Mouse (Mus musculus): Measurements from ENCODE around the gene Ifi203. TPM values are rescaled to one million over a fixed set of nuclear protein-coding genes. Genes with fewer than 3 reads are reported as not detected.
"Not testable (repeated sequence)": the region's sequence is repeated elsewhere in the genome, so short reads cannot be mapped to it uniquely, and the experiment has no call there.

The Ifi203 gene
- total RNA-seq, 1 experiment, result 0.27 TPM

DNA sequence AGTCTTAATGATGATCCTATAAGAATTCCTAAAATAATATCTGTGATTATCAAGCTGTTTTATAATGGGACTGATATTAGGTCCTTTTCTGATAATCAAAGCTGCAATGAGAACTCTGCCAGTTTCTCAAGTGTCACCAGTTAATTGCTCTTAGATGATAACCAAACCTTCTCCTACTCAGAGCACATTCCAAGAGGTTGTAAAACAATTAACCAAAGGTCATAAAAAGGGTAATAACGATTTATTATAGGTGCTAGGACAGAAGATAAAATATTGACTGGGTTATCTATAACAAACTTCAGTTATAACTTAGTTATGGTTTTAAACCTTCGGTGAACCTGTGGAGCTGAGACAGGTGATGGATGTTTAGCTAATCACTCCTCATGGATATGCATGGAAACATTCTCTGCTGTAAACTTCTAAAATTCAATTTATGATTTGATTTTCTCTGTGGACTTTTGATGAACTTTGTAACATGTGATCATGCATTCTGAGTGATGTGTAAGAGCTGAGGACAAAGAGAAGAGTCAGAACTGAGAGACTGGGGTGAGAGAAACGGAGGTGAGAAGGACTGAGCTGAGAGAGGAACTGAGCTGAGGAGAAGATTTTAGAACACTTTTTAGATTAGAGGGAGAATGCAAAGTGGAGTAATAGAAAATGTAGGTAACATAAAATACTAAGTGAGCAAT is 13.5 kb upstream of the Ifi203 start:
- H3K9ac ChIP-seq (ENCODE audit: insufficient read depth, low read depth, low read length, poor library complexity, severe bottlenecking); H3K4me1 ChIP-seq (ENCODE audit: control insufficient read depth in 2 of 2, insufficient read depth in 2 of 2, low read length in 2 of 2, poor library complexity in 1 of 2); H3K36me3 ChIP-seq (ENCODE audit: control insufficient read depth, insufficient read depth, low read length, poor library complexity, severe bottlenecking); in situ Hi-C loops (cut with MboI; ENCODE audit: low sequenced_read_pairs in 2 of 2, unreplicated experiment in 2 of 2); H3K4me3 ChIP-seq (ENCODE audit: insufficient read depth in 1 of 2, low read depth in 1 of 2, low read length in 2 of 2, poor library complexity in 1 of 2, severe bottlenecking in 1 of 2); H3K9me3 ChIP-seq (ENCODE audit: control insufficient read depth, insufficient read depth, low read depth, low read length); H3K27ac ChIP-seq (ENCODE audit: insufficient read depth, low read depth, low read length, poor library complexity, severe bottlenecking); DNase-seq (ENCODE audit: low read depth, low spot score): not testable (repeated sequence)

GRCm38 (mm10) chr1:173955071-173955796 is 12.8 kb upstream of the Ifi203 start:
- in situ Hi-C loops (cut with MboI; ENCODE audit: low sequenced_read_pairs in 2 of 2, unreplicated experiment in 2 of 2), result no loop called here
- H3K9ac ChIP-seq (ENCODE audit: insufficient read depth, low read depth, low read length, poor library complexity, severe bottlenecking), result no peak overlapping the region
- TF ChIP-seq ZNF384 (IDR thresholded peaks at IDR 0.05; ENCODE audit: low read depth, low read length), result no peak
- TF ChIP-seq MAFK (IDR thresholded peaks at IDR 0.05; ENCODE audit: insufficient read depth, low read depth, low read length), result no peak
- TF ChIP-seq CHD2 (IDR thresholded peaks at IDR 0.05; ENCODE audit: low read depth, low read length), result no peak
- TF ChIP-seq HCFC1 (IDR thresholded peaks at IDR 0.05; ENCODE audit: borderline replicate concordance, insufficient read depth, low read length), result no peak
- TF ChIP-seq ZC3H11A (IDR thresholded peaks at IDR 0.05; ENCODE audit: borderline replicate concordance, low read depth, low read length), result no peak
- no peaks in the 10 kb centered on the region for H3K9me3 ChIP-seq (ENCODE audit: control insufficient read depth, insufficient read depth, low read depth, low read length)
- DNase-seq (ENCODE audit: low read depth, low spot score), result no peak
- H3K36me3 ChIP-seq (ENCODE audit: control insufficient read depth, insufficient read depth, low read length, poor library complexity, severe bottlenecking), result no peaks in the 10 kb centered on the region
- H3K27ac ChIP-seq (ENCODE audit: insufficient read depth, low read depth, low read length, poor library complexity, severe bottlenecking), result no peak overlapping the region
- no peak overlapping the region for H3K4me3 ChIP-seq (ENCODE audit: insufficient read depth in 1 of 2, low read depth in 1 of 2, low read length in 2 of 2, poor library complexity in 1 of 2, severe bottlenecking in 1 of 2)
- no peaks in the 10 kb centered on the region for H3K4me1 ChIP-seq (ENCODE audit: control insufficient read depth in 2 of 2, insufficient read depth in 2 of 2, low read length in 2 of 2, poor library complexity in 1 of 2)

DNA sequence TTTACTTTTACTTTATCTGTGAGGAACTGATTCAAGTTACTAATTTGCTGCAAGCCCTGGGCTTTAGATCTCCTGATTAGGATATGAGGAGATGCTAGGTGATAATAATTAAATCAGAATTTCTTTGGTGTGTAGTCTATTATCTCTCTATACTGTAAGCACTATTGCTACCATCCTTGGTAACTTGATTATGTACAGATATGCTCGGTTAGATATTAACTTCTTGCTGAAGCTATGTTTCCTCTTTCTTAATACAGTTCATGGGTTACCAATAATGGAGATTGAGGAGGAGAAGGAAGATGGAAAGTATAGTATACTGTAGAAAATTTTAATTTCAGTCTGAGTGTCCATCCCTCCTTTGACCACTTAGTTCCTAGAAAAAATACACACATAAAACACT is 11.1 kb upstream of the Ifi203 start:
- H3K36me3 ChIP-seq (ENCODE audit: control insufficient read depth, insufficient read depth, low read length, poor library complexity, severe bottlenecking), result no peaks in the 10 kb centered on the region
- TF ChIP-seq MAFK (IDR thresholded peaks at IDR 0.05; ENCODE audit: insufficient read depth, low read depth, low read length) (no peak), HCFC1 (IDR thresholded peaks at IDR 0.05; ENCODE audit: borderline replicate concordance, insufficient read depth, low read length) (no peak), ZNF384 (IDR thresholded peaks at IDR 0.05; ENCODE audit: low read depth, low read length) (no peak), ZC3H11A (IDR thresholded peaks at IDR 0.05; ENCODE audit: borderline replicate concordance, low read depth, low read length) (no peak), CHD2 (IDR thresholded peaks at IDR 0.05; ENCODE audit: low read depth, low read length) (no peak)
- no peaks in the 10 kb centered on the region for H3K9me3 ChIP-seq (ENCODE audit: control insufficient read depth, insufficient read depth, low read depth, low read length)
- no peaks in the 10 kb centered on the region for H3K4me1 ChIP-seq (ENCODE audit: control insufficient read depth in 2 of 2, insufficient read depth in 2 of 2, low read length in 2 of 2, poor library complexity in 1 of 2)
- in situ Hi-C loops (cut with MboI; ENCODE audit: low sequenced_read_pairs in 2 of 2, unreplicated experiment in 2 of 2), result no loop called here
- no peak overlapping the region for H3K4me3 ChIP-seq (ENCODE audit: insufficient read depth in 1 of 2, low read depth in 1 of 2, low read length in 2 of 2, poor library complexity in 1 of 2, severe bottlenecking in 1 of 2)
- no peak overlapping the region for H3K9ac ChIP-seq (ENCODE audit: insufficient read depth, low read depth, low read length, poor library complexity, severe bottlenecking)
- H3K27ac ChIP-seq (ENCODE audit: insufficient read depth, low read depth, low read length, poor library complexity, severe bottlenecking), result no peak overlapping the region
- no peak for DNase-seq (ENCODE audit: low read depth, low spot score)

DNA sequence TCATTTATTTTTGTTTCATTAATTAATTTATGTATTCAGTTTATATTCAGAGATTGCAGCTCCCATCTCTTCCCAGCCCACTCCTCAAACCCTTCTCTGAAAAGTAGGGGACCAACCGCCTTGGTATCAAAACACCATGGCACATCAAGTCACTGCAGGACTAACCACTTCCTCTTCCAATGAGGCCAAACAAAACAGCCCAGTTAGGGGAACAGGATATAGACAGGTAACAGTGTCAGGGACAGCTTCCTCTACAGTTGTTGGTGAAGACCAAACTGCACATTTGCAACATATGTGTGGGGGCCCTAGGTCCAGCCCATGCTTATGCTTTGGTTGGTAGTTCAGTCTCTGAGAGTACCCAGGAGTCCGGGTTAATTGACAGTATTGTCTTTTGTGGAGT is 6.6 kb upstream of the Ifi203 start:
- not testable (repeated sequence) for H3K9ac ChIP-seq (ENCODE audit: insufficient read depth, low read depth, low read length, poor library complexity, severe bottlenecking); H3K9me3 ChIP-seq (ENCODE audit: control insufficient read depth, insufficient read depth, low read depth, low read length); H3K4me3 ChIP-seq (ENCODE audit: insufficient read depth in 1 of 2, low read depth in 1 of 2, low read length in 2 of 2, poor library complexity in 1 of 2, severe bottlenecking in 1 of 2); DNase-seq (ENCODE audit: low read depth, low spot score); H3K4me1 ChIP-seq (ENCODE audit: control insufficient read depth in 2 of 2, insufficient read depth in 2 of 2, low read length in 2 of 2, poor library complexity in 1 of 2); H3K27ac ChIP-seq (ENCODE audit: insufficient read depth, low read depth, low read length, poor library complexity, severe bottlenecking); H3K36me3 ChIP-seq (ENCODE audit: control insufficient read depth, insufficient read depth, low read length, poor library complexity, severe bottlenecking)
- in situ Hi-C loops (cut with MboI; ENCODE audit: low sequenced_read_pairs in 2 of 2, unreplicated experiment in 2 of 2), result loop anchor here in 1 of 2 experiments (5.0 kb wide), 1 partner anchor 142 kb away; no protein-coding TSS in a partner anchor

DNA sequence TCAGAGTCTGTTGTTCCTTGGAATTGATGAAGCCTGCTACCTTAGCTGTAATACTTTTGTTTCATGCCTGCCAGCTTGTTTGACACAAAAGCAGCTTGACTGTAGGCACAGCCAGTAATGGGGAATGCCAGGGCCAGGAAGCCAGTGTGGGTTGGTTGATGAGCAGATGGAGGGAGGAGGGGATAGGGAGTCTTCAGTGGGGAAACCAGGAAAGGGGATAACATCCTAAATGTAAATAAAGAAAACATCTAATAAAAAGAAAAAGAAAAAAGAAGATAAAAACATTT is 251 bp upstream of the Ifi203 start:
- not testable (repeated sequence) for H3K4me3 ChIP-seq (ENCODE audit: insufficient read depth in 1 of 2, low read depth in 1 of 2, low read length in 2 of 2, poor library complexity in 1 of 2, severe bottlenecking in 1 of 2); H3K27ac ChIP-seq (ENCODE audit: insufficient read depth, low read depth, low read length, poor library complexity, severe bottlenecking); H3K9ac ChIP-seq (ENCODE audit: insufficient read depth, low read depth, low read length, poor library complexity, severe bottlenecking); H3K36me3 ChIP-seq (ENCODE audit: control insufficient read depth, insufficient read depth, low read length, poor library complexity, severe bottlenecking); DNase-seq (ENCODE audit: low read depth, low spot score); H3K4me1 ChIP-seq (ENCODE audit: control insufficient read depth in 2 of 2, insufficient read depth in 2 of 2, low read length in 2 of 2, poor library complexity in 1 of 2); H3K9me3 ChIP-seq (ENCODE audit: control insufficient read depth, insufficient read depth, low read depth, low read length)
- in situ Hi-C loops (cut with MboI; ENCODE audit: low sequenced_read_pairs in 2 of 2, unreplicated experiment in 2 of 2), result loop anchor here in 1 of 2 experiments (5.0 kb wide), 1 partner anchor 65 kb away; no protein-coding TSS in a partner anchor

- in situ Hi-C loops (cut with MboI; ENCODE audit: low sequenced_read_pairs in 2 of 2, unreplicated experiment in 2 of 2), result loop anchor here in 1 of 2 experiments (5.0 kb wide), 1 partner anchor 64 kb away; no protein-coding TSS in a partner anchor
- not testable (repeated sequence) for H3K9me3 ChIP-seq (ENCODE audit: control insufficient read depth, insufficient read depth, low read depth, low read length); H3K36me3 ChIP-seq (ENCODE audit: control insufficient read depth, insufficient read depth, low read length, poor library complexity, severe bottlenecking); H3K4me1 ChIP-seq (ENCODE audit: control insufficient read depth in 2 of 2, insufficient read depth in 2 of 2, low read length in 2 of 2, poor library complexity in 1 of 2); DNase-seq (ENCODE audit: low read depth, low spot score); H3K9ac ChIP-seq (ENCODE audit: insufficient read depth, low read depth, low read length, poor library complexity, severe bottlenecking); H3K27ac ChIP-seq (ENCODE audit: insufficient read depth, low read depth, low read length, poor library complexity, severe bottlenecking); H3K4me3 ChIP-seq (ENCODE audit: insufficient read depth in 1 of 2, low read depth in 1 of 2, low read length in 2 of 2, poor library complexity in 1 of 2, severe bottlenecking in 1 of 2)
These were observed 950 bp downstream of the Ifi203 start for GRCm38 (mm10) chr1:173941522-173941921.

DNA sequence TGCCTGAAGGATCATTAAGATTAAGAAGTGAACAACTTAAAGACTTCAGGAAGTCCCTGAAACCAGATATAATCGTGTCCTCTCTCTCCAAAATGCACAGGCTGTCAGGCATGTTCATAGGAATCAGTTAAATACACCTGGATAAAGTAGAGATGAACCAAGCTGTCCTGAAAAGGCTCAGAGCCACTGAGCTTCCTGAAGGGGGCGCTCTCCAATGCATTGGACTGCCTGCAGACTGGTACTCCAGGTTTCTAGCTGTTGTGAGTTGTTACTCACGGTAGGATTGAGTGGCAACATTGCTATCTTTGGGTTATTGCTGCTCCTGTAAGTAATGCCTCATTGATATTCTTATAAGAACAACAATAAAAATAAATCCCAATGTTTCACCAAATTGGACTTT is 23.2 kb downstream of the Ifi203 start:
- in situ Hi-C loops (cut with MboI; ENCODE audit: low sequenced_read_pairs in 2 of 2, unreplicated experiment in 2 of 2), result loop anchor here in 1 of 2 experiments (10.0 kb wide), 1 partner anchor 154 kb away; the partner anchor contains the start of gene Ifi204
- not testable (repeated sequence) for H3K4me1 ChIP-seq (ENCODE audit: control insufficient read depth in 2 of 2, insufficient read depth in 2 of 2, low read length in 2 of 2, poor library complexity in 1 of 2); H3K4me3 ChIP-seq (ENCODE audit: insufficient read depth in 1 of 2, low read depth in 1 of 2, low read length in 2 of 2, poor library complexity in 1 of 2, severe bottlenecking in 1 of 2); H3K27ac ChIP-seq (ENCODE audit: insufficient read depth, low read depth, low read length, poor library complexity, severe bottlenecking); DNase-seq (ENCODE audit: low read depth, low spot score); H3K36me3 ChIP-seq (ENCODE audit: control insufficient read depth, insufficient read depth, low read length, poor library complexity, severe bottlenecking); H3K9ac ChIP-seq (ENCODE audit: insufficient read depth, low read depth, low read length, poor library complexity, severe bottlenecking); H3K9me3 ChIP-seq (ENCODE audit: control insufficient read depth, insufficient read depth, low read depth, low read length)
